Mouse (Mus musculus): Measurements from ENCODE around the gene Fmnl1.

DNA sequence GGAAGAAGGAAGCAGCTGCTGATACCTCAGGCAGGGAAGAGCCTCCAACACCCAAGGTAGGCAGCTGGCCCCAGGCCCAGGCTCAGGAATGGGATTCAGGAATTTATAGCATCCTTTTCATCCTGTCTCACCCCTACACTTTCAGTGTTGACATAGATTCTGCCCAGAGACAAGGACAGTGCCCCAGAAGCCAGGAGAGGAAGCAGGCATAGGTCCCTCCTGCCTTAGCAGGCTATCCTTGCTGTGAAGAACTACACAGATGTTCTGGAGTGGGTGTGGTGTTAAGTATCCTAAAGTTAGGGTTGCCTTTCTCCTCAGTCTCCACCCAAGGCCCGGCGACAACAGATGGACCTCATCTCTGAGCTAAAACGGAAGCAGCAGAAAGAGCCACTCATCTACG, 26.4 kb downstream of the Fmnl1 start:
- TF ChIP-seq CTCF (IDR thresholded peaks at IDR 0.05; ENCODE audit: borderline replicate concordance, insufficient read depth, low read length) (no peak), POLR2A (IDR thresholded peaks at IDR 0.05; ENCODE audit: low read depth, low read length) (no peak)

Data from embryonic fibroblast, embryonic 13.5 days (primary cell).